11 mouse cellular contexts compared by ENCODE assay signal in genomic region chr13:111936983-111937382, GRCm38 (mm10).
DNase-seq lines count a peak whose midpoint lies in the region; ATAC-seq and TF ChIP-seq lines count a peak whose summit lies in the region.
"Had no signal": no experiment of that assay in that cellular context is flagged by ENCODE, and none has a peak within 500 bp of the region (broad histone marks: within the 10 kb centered on the region; RNA-seq: fewer than 3 reads in every experiment).

No protein-coding gene starts in this region.

- no peak overlapping the region; the same call in 1 of the 2 replicates for H3K4me3 ChIP-seq in gastrocnemius, adult 2 months
- H3K4me3 ChIP-seq in kidney, adult 2 months (ENCODE audit: insufficient read depth, low read depth, low read length): no peak overlapping the region
- H3K4me3 ChIP-seq in liver, embryonic 14.5 days (ENCODE audit: insufficient read depth in 1 of 2, low read depth in 2 of 2, low read length in 2 of 2): no peak overlapping the region
- H3K4me3 ChIP-seq: embryonic facial prominence, embryonic 10.5 days; neural tube, embryonic 12.5 days had no signal

- no peak for TF ChIP-seq POLR2A in kidney, adult 2 months (IDR thresholded peaks at IDR 0.05; ENCODE audit: low read depth, low read length)

- peaks cover 19% of the 10 kb centered on the region for H3K4me1 ChIP-seq in kidney, adult 2 months (ENCODE audit: control insufficient read depth, insufficient read depth, low read length)
- H3K4me1 ChIP-seq in liver, embryonic 14.5 days (replicated peaks; ENCODE audit: control insufficient read depth in 2 of 2, insufficient read depth in 2 of 2, low read length in 1 of 2): peaks cover 67 to 70% of the 10 kb centered on the region in 2 experiments

- no peaks in the 10 kb centered on the region for H3K27me3 ChIP-seq in kidney, adult 2 months (replicated peaks; ENCODE audit: control insufficient read depth, insufficient read depth, low read length)
- H3K27me3 ChIP-seq in liver, embryonic 14.5 days (ENCODE audit: control insufficient read depth, insufficient read depth, low read length): no peaks in the 10 kb centered on the region
- H3K27me3 ChIP-seq: neural tube, embryonic 12.5 days had no signal

- no peak for ATAC-seq in liver, embryonic 14.5 days (ENCODE audit: insufficient read depth)
- ATAC-seq in frontal cortex, adult (ENCODE audit: low TSS enrichment): no peak

- intact Hi-C loops in gastrocnemius, adult 2 months (cut with DNase I): loop anchor here (10.0 kb wide), 1 partner anchor 122 kb away; no protein-coding TSS in a partner anchor

- H3K9me3 ChIP-seq in liver, embryonic 14.5 days (ENCODE audit: control insufficient read depth, low read length): no peaks in the 10 kb centered on the region
- H3K9me3 ChIP-seq: embryonic facial prominence, embryonic 10.5 days; neural tube, embryonic 12.5 days had no signal

- peak overlapping the region; percentile 18; the same call in 1 of the 2 replicates for H3K9ac ChIP-seq in liver, embryonic 14.5 days (replicated peaks)
- H3K9ac ChIP-seq: neural tube, embryonic 12.5 days had no signal

- peak overlapping the region; percentile 53 for H3K27ac ChIP-seq in gastrocnemius, adult 2 months
- H3K27ac ChIP-seq in kidney, adult 2 months (ENCODE audit: insufficient read depth, low read depth, low read length): peak overlapping the region; percentile 82
- H3K27ac ChIP-seq in liver, embryonic 14.5 days: peak overlapping the region; percentile 60
- H3K27ac ChIP-seq: neural tube, embryonic 12.5 days had no signal

- H3K4me2 ChIP-seq in liver, embryonic 14.5 days (ENCODE audit: low read depth): no peak overlapping the region
- H3K4me2 ChIP-seq: neural tube, embryonic 12.5 days had no signal

- no peak for TF ChIP-seq CTCF in gastrocnemius, adult 2 months (IDR thresholded peaks at IDR 0.05)
- no peak for TF ChIP-seq CTCF in kidney, adult 2 months (conservative IDR thresholded peaks at IDR 0.05; ENCODE audit: insufficient read depth, insufficient read length, low read depth, low read length)
- no peak for TF ChIP-seq CTCF in liver, embryonic 14.5 days (IDR thresholded peaks at IDR 0.05; ENCODE audit: low read depth)

- 56% methylated on average over 8 of the region's 8 CpGs for WGBS in kidney, adult 2 months
- 80% methylated on average over 8 of the region's 8 CpGs for WGBS in liver, embryonic 14.5 days (ENCODE audit: insufficient replicate concordance)

- H3K36me3 ChIP-seq in kidney, adult 2 months (ENCODE audit: control insufficient read depth, insufficient read depth, low read length): no peaks in the 10 kb centered on the region
- no peaks in the 10 kb centered on the region for H3K36me3 ChIP-seq in liver, embryonic 14.5 days (replicated peaks; ENCODE audit: control insufficient read depth, insufficient read depth, low read depth)
- H3K36me3 ChIP-seq: embryonic facial prominence, embryonic 10.5 days; neural tube, embryonic 12.5 days had no signal

- DNase-seq in gastrocnemius, adult 2 months: no peak
- no peak for DNase-seq in gastrocnemius, postnatal 4 days (ENCODE audit: low spot score in 2 of 2)
- DNase-seq in kidney, adult 11 months: peak; percentile 60
- no peak for DNase-seq in kidney, postnatal 4 days
- DNase-seq in kidney, adult 2 months: peak; percentile 38
- no peak for DNase-seq in liver, embryonic 14.5 days (ENCODE audit: low read depth in 3 of 3, low spot score in 3 of 3)
- DNase-seq in embryo, embryonic 10.5 days (ENCODE audit: low spot score): no peak
- DNase-seq: cerebellum, adult 8-10 months had no signal

- no peak for TF ChIP-seq EP300 in liver, embryonic 14.5 days (IDR thresholded peaks at IDR 0.05; ENCODE audit: low read depth)

Comparison
In these comparisons a context has a peak if more than half of its experiments do, and no peak if none do; other contexts are left out.
1. DNase-seq: peak in kidney, adult 11 months (single experiment) and kidney, adult 2 months (single experiment); none in gastrocnemius, adult 2 months (single experiment), gastrocnemius, postnatal 4 days (0 of 2), kidney, postnatal 4 days (0 of 2), liver, embryonic 14.5 days (0 of 3) and embryo, embryonic 10.5 days (single experiment).
2. Peak in every context shown above with its lines, with median percentiles within 50 percentile points of each other: H3K27ac ChIP-seq.